Mouse (Mus musculus): ENCODE data around the gene Zfp385a.

- no peak for TF ChIP-seq POLR2A (IDR thresholded peaks at IDR 0.05; ENCODE audit: extremely low read depth, insufficient read depth, low read length)
- no peak for TF ChIP-seq CTCF (IDR thresholded peaks at IDR 0.05; ENCODE audit: low read depth, low read length)
Measured at GRCm38 (mm10) chr15:103358278-103359121, 18.6 kb upstream of the Zfp385a start.
